Mouse (Mus musculus) megakaryocyte, embryonic 14.5 days (primary cell): ENCODE data around the gene Tmem14c.

ENCODE experiments used
- FLI1 ChIP-seq: IDR thresholded peaks from 2 replicates; pipeline ENCODE4 v1.6.1; 2012; ENCODE audit warnings: low read length, inconsistent platforms, mixed read lengths
- GATA1 ChIP-seq: IDR thresholded peaks from 3 replicates; pipeline ENCODE4 v1.6.1; 2012; ENCODE audit warnings: mixed read lengths, low read length, inconsistent platforms, borderline replicate concordance

DNA sequence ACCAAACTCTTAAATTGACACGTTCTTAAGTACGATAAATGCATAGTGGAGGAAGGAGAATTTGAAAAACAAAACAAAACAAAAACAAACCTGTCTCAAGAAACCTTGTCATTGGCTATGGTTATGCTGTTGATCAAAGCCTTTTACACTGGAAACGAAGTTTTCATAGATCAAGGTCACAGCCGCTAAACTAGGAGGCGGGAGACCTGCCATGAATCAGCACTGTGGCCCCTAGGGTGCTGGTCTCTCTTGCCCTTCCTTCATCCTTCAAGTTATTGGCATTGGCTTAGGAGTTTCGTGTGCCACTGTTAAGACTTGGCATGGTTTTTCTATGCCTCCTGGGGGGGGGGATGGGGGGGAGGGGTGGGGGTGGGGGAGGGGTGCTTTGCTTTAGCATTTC is 5.5 kb downstream of the Tmem14c start:
- TF ChIP-seq GATA1, result no peak
- no peak for TF ChIP-seq FLI1
